Mouse (Mus musculus) midbrain, embryonic 11.5 days (tissue): Measurements from ENCODE around the gene 1810030O07Rik. TPM values are rescaled to one million over a fixed set of nuclear protein-coding genes. Genes with fewer than 3 reads are reported as not detected.
"Not testable (repeated sequence)": the region's sequence is repeated elsewhere in the genome, so short reads cannot be mapped to it uniquely, and the experiment has no call there.

Experiments
- ATAC-seq: fragments of 200-750 bp; cut with Nextera tagmentation; 2 replicates; pipeline ENCODE4 v1.8.0; 2017; ENCODE audit warnings: moderate TSS enrichment, moderate library complexity; ENCODE audit not compliant: low FRiP score
- DNase-seq: peaks from one replicate; pipeline ENCODE4 v3.0.0; 2015; ENCODE audit warnings: low spot score; ENCODE audit errors: missing footprints
- H3K27ac ChIP-seq: fragments of 300-500 bp; sonication (generic); 2 replicates; pipeline ENCODE4 v1.5.1; 2014; ENCODE audit warnings: low read depth, low read length
- H3K27me3 ChIP-seq: fragments of 300-500 bp; sonication (generic); 2 replicates; pipeline ENCODE4 v1.6.1; 2014; ENCODE audit warnings: mild to moderate bottlenecking, low read length, moderate library complexity, mixed read lengths; ENCODE audit not compliant: control insufficient read depth, insufficient read depth
- H3K36me3 ChIP-seq: fragments of 300-500 bp; sonication (generic); 2 replicates; pipeline ENCODE4 v1.6.1; 2014; ENCODE audit warnings: mild to moderate bottlenecking, low read length, moderate library complexity, mixed read lengths; ENCODE audit not compliant: control insufficient read depth, insufficient read depth
- H3K4me1 ChIP-seq: fragments of 300-500 bp; sonication (generic); 2 replicates; pipeline ENCODE4 v1.6.1; 2014; ENCODE audit warnings: low read length; ENCODE audit not compliant: control insufficient read depth, insufficient read depth
- H3K4me2 ChIP-seq: fragments of 300-500 bp; sonication (generic); 2 replicates; pipeline ENCODE4 v1.6.1; 2014; ENCODE audit warnings: mild to moderate bottlenecking, moderate library complexity
- H3K4me3 ChIP-seq: fragments of 300-500 bp; sonication (generic); 2 replicates; pipeline ENCODE4 v1.5.1; 2014; ENCODE audit warnings: low read depth, low read length
- H3K9ac ChIP-seq: fragments of 300-500 bp; sonication (generic); 2 replicates; pipeline ENCODE4 v1.6.1; 2014; ENCODE audit warnings: low read length
- H3K9me3 ChIP-seq: fragments of 300-500 bp; sonication (generic); 2 replicates; pipeline ENCODE4 v1.6.1; 2016; ENCODE audit warnings: low read length; ENCODE audit not compliant: control insufficient read depth
- WGBS: fragments of 180-500 bp; shearing (Covaris S2); extraction: QIAGEN DNeasy Blood & Tissue Kit; methylation state at CpG from one replicate; pipeline ENCODE4 v1.1.7; 2014; 5-methylcytosine and 5-hydroxymethylcytosine counted together
- polyA plus RNA-seq: library from polyadenylated mRNA; unstranded; fragments of >200 nt; fragmentation: Nextera tagmentation; extraction: Ambion mirVana; gene quantifications from 2 replicates; pipeline ENCODE4 v1.2.1, GENCODE M21; 2014

1810030O07Rik gene
- polyA plus RNA-seq, 1 experiment from 2014 or later, result 35.6 TPM

- no peak overlapping the region for H3K4me2 ChIP-seq
- 81% methylated on average over 2 of the region's 2 CpGs for WGBS
- ATAC-seq, result no peak
- no peak overlapping the region for H3K27ac ChIP-seq
- no peak for DNase-seq
- no peaks in the 10 kb centered on the region for H3K36me3 ChIP-seq
- H3K4me3 ChIP-seq, result no peak overlapping the region
- no peaks in the 10 kb centered on the region for H3K9me3 ChIP-seq
- H3K4me1 ChIP-seq, result no peaks in the 10 kb centered on the region
- no peaks in the 10 kb centered on the region for H3K27me3 ChIP-seq
- no peak overlapping the region for H3K9ac ChIP-seq
These were observed 28.5 kb downstream of the 1810030O07Rik start for GRCm38 (mm10) chrX:12644976-12645375.

GRCm38 (mm10) chrX:12625131-12625530 is 48.3 kb downstream of the 1810030O07Rik start:
- Histone ChIP-seq H3K9ac (no peak overlapping the region), H3K4me2 (no peak overlapping the region), H3K27me3 (no peaks in the 10 kb centered on the region), H3K36me3 (no peaks in the 10 kb centered on the region), H3K27ac (no peak overlapping the region), H3K9me3 (no peaks in the 10 kb centered on the region), H3K4me1 (no peaks in the 10 kb centered on the region), H3K4me3 (no peak overlapping the region)
- WGBS, result 84% methylated on average over 3 of the region's 4 CpGs
- ATAC-seq (no peak), DNase-seq (no peak)

GRCm38 (mm10) chrX:12612360-12612759 is 61.1 kb downstream of the 1810030O07Rik start:
- H3K27ac ChIP-seq, H3K27me3 ChIP-seq, H3K4me3 ChIP-seq, DNase-seq, H3K4me1 ChIP-seq, H3K36me3 ChIP-seq, H3K4me2 ChIP-seq, H3K9me3 ChIP-seq, H3K9ac ChIP-seq, ATAC-seq: not testable (repeated sequence)
- WGBS, result 91% methylated on average over 1 of the region's 1 CpGs

- no peaks in the 10 kb centered on the region for H3K27me3 ChIP-seq
- ATAC-seq, result no peak
- H3K27ac ChIP-seq, result no peak overlapping the region
- no peak overlapping the region for H3K9ac ChIP-seq
- no peak for DNase-seq
- H3K36me3 ChIP-seq, result peaks cover 4% of the 10 kb centered on the region
- H3K4me1 ChIP-seq, result no peaks in the 10 kb centered on the region
- H3K9me3 ChIP-seq, result no peaks in the 10 kb centered on the region
- WGBS, result 89% methylated on average over 2 of the region's 2 CpGs
- no peak overlapping the region for H3K4me2 ChIP-seq
- H3K4me3 ChIP-seq, result no peak overlapping the region
These were observed 62.3 kb downstream of the 1810030O07Rik start for GRCm38 (mm10) chrX:12611211-12611610.

GRCm38 (mm10) chrX:12610541-12610940 is 62.9 kb downstream of the 1810030O07Rik start:
- H3K27me3 ChIP-seq, H3K9me3 ChIP-seq, H3K9ac ChIP-seq, H3K36me3 ChIP-seq, DNase-seq, H3K4me1 ChIP-seq, ATAC-seq, H3K27ac ChIP-seq, H3K4me2 ChIP-seq, H3K4me3 ChIP-seq: not testable (repeated sequence)

Other genes starting within 250 kb of the 1810030O07Rik start
- gene Atp6ap2, start 85.9 kb downstream of the 1810030O07Rik start, polyA plus RNA-seq, result 98.7 and 103 TPM in 2 replicates
- gene Med14, start 88.4 kb upstream of the 1810030O07Rik start, polyA plus RNA-seq, result 25.9 and 26.7 TPM in 2 replicates